Mouse (Mus musculus) T-helper 2 cell (primary cell): ENCODE results near the gene Trp53i11.

Experiments used
- in situ Hi-C: fragments of 300-600 bp; cut with MboI, MseI; formaldehyde crosslinking; loops from one replicate; pipeline ENCODE4 v1.15.1; 2025; ENCODE audit warnings: high pct_unique_total_duplicates

The Trp53i11 gene

DNA sequence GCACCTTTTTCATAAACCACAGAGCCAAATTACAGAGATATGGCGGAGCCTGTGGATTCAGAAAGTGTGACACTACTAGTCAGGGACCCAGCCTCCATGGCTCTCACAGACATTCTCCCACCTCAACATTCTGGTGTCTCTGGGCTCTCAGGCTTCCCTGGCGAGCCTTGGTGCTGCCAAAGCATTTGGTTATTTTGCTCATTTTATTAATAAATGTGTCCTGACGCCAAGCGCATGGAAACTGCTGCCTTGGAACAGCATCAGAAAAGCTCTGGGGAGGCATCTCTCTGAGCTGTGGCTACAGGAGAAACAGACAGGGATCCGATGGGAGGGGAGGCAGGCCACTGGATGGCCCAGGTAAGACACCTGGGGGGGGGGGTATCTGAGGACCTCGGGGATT lies 15.4 kb upstream of the Trp53i11 start:
- in situ Hi-C loops: no loop called here

DNA sequence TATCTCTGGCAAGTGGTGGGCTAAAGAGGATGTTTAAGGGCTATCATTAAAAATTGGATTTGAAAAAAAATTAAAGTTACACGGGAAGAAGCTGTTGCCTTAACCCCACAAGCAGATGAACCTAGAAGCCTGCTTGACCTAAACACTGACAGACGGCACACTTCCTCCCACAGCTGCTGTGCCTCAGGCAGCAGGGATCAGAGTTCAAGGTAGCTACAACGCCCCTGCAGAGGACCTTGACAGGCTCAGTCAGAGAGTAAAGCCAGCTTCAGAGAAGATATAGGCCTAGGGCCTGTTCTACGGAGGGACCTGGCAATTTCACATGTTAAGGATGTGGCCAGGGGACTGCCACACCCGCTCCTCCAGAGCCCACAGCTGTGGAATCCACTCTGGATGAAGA lies 14.9 kb upstream of the Trp53i11 start:
- in situ Hi-C loops: no loop called here

DNA sequence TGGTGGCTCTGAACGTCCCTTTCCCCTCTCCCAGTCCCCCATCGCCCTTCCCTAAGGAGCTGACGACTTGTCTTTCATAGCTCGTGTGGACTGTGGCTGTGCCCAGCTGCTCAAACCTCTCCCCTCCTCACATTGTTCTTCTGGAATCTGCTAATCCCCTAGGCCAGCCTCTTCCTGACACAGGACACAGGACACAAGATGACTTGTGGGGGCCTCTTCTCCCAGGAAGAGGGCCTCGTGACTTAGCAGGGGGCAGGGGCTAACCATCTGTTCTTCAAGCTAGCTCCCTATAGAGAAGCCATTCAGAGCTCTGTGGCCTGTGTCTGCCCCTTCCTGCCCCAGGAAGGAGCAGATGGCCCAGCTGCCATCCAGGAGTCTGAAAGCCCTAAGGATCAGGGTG lies 13.2 kb upstream of the Trp53i11 start:
- in situ Hi-C loops: no loop called here

DNA sequence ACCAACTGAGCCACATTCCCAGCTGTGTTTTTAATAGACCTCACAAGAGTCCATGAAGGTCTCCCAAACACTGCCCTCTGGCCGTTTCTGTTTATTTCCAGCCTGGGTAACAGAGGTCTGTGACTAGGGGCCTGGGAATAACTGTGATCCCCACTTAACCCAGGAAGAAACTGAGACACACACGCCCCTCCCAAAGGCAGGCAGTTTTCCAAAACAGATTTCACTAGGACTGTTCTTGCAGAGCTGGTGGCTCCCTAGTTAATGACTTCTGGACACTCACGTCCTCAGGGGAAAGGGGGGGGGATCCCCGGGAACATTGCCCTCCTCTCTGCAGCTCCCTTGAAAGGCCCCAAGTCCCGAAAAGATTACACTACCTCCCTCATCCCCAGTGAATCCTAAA lies 12.1 kb upstream of the Trp53i11 start:
- in situ Hi-C loops: loop anchor here (25.0 kb wide), 1 partner anchor 1163 kb away; the partner anchor contains the start of gene Creb3l1

DNA sequence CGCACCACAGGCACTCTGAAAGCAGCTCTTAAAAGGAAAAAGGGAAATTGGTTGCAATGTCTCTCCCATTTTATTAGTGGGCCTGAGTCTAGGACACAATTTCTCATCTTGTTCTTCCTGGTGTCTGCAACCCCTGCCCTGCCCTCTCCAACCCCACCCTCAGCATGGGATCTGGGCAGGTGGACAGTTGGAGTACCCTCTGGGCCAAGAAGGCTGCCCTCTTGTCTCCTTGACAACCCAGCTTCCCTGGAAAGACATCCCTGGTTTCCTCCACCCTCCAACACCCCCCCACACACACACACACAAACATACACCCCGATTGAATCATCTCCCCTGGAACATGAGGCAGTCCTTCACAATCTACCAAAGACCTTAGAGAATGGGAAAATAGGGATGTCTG lies 11.6 kb upstream of the Trp53i11 start:
- in situ Hi-C loops: loop anchor here (25.0 kb wide), 1 partner anchor 1163 kb away; the partner anchor contains the start of gene Creb3l1

DNA sequence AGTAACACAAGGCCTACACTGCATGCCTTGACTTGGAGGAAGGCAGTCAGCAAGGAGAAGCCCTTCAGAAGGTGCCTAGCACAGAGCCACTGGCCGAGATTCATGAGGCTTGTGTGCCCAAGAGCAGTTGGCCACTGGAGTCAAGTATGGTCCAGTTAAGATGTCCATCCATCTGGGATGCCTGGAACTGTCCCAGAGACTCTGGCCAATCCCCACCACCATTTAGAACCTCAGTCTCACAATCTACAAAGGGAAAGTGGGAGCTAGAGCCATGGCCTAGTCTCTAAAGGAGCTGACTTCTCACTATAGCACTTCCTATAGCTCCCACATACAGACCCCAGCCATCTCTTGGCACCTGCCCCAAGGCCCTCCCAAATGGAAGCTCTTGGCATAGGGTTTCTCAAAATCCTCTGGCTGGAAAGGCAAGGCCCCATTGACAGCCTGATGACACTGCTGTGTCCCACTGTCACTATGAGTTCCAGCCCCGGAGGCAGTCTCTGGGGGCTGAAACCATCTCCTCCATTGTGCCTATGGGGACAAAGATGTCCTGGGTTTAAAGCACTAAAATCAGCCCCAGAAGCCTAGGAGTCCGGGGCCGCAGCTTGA lies 11.1 kb upstream of the Trp53i11 start:
- in situ Hi-C loops: loop anchor here (25.0 kb wide), 1 partner anchor 1164 kb away; the partner anchor contains the start of gene Creb3l1

DNA sequence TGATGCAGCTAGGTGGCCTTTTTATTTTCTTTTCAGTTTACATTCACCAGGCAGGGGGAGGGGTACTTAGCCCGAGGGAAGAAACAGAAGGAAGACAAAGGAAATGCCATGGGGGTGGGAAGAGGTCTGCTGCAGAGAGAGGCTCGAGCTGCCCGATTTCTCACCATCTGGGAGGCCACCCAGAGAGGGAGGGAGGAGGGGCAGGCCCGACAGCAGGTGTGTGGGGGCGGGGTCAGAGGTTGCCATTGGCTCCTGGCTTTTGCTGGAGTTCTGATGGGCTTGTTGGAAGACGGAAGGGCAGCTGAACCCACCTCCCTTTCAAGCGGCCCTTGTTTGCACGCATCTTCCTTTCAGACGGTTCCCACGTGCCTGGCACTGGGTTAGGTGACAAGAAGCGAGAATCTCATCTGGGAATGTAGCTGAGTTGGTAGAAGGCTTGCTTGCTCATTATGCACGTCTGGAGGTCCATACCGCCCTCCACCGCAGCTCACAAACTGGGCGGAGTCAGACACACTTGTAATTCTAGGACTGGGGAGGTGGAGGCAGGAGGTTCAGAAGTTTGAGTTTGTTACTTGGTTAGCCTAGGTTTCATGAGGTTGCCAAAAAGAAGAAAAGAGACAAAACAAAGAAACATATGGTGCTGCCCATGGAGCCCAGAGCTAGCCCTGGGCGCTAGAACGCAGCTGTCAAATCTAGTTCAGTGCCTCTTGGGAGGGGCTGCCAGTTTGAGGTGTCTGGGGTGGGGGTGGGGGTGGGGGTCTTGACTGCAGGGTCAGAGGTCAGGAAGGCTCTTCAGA lies 10.3 kb upstream of the Trp53i11 start:
- in situ Hi-C loops: loop anchor here (25.0 kb wide), 1 partner anchor 1165 kb away; the partner anchor contains the start of gene Creb3l1

DNA sequence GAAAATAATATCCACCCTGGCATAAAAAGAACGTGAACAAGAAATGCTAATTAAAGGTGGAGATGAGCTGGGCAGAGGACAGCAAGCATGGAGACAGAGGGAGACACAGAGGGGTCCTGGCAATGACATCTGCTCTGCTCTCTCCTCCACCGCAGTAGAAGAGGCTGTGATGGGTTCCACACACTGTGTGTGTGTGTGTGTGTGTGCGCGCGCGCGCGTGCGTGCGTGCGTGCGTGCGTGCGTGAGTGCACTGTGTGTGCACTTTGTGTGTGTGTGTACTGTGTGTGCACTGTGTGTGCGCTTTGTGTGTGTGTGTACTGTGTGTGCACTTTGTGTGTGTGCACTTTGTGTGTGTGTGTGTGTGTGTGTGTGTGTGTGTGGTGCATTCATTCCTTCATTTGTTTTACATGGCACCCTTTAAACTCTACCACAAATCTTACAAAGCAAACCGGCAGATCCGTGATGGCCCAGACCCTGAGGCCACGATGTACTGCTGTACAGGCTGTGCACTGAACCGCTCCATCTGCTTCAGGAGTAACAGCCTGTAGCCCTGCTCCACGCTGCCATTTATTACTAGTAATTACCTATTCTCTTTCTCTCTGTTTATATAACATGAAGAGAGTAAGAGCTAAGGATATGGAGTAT lies 9.6 kb upstream of the Trp53i11 start:
- in situ Hi-C loops: loop anchor here (25.0 kb wide), 1 partner anchor 1165 kb away; the partner anchor contains the start of gene Creb3l1

DNA sequence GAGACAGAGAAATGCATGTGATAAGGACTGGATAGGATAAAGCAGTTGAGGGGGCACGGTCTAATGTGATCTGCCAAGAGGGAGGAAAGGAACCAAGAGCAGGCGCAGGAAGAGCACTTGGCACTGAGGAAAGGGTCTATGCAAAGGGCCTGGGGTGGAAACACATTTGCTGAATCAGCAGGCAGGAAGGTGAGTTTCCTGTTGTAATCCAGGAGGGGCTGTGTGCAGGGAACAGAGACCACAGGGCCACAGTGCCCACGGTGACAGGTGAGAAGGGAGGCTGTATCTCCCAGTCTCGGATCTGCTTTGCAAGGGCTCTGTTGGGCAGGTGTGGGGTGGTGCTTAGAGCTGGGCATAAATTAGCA lies 9.1 kb upstream of the Trp53i11 start:
- in situ Hi-C loops: loop anchor here (25.0 kb wide), 1 partner anchor 1166 kb away; the partner anchor contains the start of gene Creb3l1

DNA sequence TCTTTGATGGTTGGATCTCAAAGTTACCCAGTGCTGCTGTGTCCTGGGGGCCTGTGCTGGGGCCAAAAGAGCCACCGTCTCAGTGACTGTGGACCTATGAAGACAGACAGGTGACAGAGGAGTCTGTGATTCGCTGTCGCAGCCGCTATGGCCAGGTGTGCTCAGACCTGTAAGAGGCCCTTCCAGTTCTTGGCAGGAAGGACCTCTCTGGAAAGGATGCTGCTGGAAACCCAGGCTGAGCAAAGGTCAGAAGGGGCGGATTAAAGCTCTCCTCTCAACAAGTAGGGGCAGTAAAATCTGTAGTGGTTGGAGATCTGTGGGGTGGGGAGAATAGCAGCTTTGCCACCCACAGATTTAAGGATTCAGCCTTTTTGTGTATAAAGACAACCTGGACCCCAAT lies 7.7 kb upstream of the Trp53i11 start:
- in situ Hi-C loops: loop anchor here (25.0 kb wide), 1 partner anchor 1167 kb away; the partner anchor contains the start of gene Creb3l1

DNA sequence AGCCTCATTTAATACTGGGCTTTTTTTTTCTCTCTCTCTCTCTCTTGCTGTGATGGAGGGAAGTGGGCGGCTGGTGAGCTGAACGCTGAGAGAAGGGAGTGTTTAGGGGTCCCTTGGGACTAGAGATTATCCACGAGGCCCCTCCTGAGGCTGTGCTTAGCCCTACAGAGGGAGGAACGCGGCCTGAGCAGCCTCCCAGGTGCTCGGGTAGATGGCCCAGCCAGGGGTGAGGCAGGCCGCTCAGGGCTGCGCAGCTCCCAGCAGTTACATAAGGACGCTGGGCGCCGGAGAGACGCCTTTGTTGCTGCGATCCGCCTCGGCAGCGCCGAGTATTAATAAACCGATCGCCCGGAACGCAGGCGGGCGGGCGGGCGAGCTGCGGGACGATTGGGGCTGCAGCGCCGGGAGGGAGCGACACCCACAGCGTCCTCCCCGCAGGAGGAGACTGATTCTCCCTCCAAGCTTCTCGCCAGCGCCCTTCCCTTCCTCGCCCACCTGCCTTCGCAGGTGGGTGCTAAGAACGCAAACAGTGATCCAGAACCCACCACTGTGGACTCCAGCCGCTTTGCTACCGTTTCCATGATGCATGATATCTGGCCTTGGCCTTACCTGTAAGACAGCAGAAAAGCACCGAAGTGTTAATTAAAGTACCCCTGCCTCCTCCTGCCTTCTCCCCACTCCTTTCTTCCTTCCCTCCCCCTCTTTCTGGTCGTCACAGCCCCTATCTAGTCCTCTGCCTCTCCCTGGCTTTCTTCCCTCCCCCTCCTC lies 7.1 kb upstream of the Trp53i11 start:
- in situ Hi-C loops: loop anchor here (25.0 kb wide), 1 partner anchor 1168 kb away; the partner anchor contains the start of gene Creb3l1

DNA sequence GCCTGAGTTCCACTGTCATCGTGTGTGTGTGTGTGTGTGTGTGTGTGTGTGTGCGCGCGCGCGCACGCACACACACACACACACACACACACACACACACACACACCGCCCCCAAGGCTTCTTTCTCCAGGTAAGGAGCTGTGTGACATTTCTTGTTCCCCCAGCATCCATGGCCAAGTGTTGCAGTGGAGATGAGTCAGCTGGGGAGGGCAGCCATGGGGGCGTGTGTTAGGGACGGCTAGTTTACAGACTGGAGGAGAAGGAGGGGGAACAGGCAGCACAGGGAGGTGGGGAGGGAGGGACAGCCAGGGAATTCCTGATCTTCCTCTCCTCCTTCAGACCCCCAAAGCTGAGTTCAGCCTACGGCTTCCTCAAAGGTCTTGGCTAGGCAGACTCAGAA lies 4.5 kb upstream of the Trp53i11 start:
- in situ Hi-C loops: loop anchor here (25.0 kb wide), 1 partner anchor 1171 kb away; the partner anchor contains the start of gene Creb3l1

DNA sequence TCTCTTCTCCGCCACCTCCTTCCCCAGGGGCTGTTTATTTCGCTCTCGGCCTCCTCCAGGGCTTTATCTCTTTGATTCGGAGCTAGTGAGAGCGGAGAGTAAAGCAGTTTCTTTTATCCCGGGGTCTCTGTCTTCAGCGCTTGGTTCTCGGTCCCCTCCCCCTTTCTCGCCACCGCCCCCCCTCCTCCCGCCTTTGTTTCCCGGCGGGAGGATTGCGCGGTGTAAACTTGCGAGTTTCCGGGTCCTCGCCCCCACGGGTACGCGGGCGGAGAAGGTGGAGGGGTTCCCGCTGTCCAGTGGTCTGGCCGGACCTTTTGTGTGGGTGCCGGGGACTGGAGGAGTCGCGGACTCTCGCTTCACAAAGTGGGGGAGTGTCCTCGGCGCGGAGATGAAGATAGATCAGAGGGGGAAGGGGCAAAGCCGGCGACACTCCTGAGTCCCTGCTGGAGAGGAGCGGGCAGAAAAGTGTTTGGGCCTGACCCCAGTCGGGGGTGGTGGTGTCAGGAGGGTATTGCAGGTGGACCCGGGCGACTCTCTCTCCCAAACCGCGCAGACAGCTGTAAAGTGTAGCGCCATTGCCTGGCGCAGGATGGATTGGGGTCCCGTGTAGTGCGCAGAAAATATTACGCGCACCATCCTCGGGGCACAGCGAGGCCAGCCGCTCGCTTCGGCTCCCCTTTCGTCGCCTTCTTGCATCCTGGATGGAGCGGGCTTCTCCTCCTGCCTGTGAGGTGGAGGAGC lies 842 bp downstream of the Trp53i11 start:
- in situ Hi-C loops: loop anchor here (25.0 kb wide), 1 partner anchor 1176 kb away; the partner anchor contains the start of gene Creb3l1

DNA sequence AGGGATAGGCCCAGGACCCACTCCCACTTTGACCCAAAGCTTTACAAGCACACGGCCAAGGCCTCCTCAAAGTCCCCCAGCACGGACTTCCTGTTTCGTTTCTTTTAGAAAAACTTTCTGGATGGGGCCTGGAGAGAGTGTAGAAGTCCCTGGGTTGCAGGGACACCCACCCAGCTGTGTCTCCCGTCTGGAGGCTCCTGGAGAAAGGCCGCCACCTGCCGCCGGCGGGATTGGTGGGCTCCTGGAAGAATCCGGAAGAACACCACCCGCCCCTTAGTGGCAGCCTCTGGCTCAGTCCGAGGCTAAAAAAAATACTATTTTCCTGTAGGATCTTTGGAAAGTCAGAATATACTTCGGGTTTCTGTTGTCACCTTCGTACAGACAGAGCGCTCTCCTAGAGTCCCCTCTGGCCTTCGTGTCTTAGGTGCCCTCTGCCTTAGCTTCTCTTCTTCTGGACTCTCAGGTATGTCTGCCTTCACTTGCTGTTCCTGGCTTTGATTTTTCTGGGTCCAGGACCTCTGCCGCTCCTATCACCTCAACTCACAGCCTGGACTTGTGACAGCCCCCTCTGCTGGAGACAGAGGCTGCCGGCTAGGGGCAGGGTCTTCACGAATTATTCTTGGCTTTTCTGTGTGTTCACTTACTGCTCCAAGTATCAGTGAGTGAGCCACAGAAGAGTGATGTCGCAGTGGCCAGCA lies 1.6 kb downstream of the Trp53i11 start:
- in situ Hi-C loops: loop anchor here (25.0 kb wide), 1 partner anchor 1177 kb away; the partner anchor contains the start of gene Creb3l1

DNA sequence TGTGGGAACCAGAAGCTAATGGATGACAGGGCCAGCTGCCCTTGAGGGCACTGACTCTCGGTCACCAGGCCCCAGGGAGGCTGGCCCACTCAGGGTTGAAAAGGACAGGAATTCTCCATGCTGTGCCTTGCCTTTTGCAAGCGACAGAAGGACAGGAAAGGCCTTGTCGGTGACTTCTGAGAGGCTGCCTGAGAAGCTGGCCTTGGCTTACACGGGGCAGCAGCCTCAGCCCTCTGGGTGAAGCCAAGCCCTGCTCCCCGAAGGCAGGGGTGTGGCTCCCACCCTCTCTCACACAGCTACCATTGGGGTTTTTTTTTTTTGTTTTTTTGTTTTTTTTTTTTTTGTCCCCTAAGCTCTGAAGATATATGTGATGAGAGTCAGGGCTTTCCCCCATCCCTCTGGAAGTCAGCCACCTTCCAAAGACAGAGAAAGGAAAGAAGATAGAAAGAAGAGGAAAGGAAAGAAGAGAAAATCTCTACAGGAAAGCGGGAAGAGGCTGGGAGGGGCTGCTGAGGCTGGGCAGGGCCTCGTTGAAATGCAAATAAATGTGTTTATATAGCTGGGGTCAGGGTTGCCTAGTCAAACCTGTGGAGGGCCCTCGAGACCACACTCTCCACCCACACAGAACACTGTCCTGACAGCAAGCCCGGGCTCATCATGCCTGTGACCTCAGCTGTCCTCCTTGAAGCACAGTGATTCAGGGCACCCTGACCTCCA lies 3.6 kb downstream of the Trp53i11 start:
- in situ Hi-C loops: loop anchor here (25.0 kb wide), 1 partner anchor 1179 kb away; the partner anchor contains the start of gene Creb3l1

DNA sequence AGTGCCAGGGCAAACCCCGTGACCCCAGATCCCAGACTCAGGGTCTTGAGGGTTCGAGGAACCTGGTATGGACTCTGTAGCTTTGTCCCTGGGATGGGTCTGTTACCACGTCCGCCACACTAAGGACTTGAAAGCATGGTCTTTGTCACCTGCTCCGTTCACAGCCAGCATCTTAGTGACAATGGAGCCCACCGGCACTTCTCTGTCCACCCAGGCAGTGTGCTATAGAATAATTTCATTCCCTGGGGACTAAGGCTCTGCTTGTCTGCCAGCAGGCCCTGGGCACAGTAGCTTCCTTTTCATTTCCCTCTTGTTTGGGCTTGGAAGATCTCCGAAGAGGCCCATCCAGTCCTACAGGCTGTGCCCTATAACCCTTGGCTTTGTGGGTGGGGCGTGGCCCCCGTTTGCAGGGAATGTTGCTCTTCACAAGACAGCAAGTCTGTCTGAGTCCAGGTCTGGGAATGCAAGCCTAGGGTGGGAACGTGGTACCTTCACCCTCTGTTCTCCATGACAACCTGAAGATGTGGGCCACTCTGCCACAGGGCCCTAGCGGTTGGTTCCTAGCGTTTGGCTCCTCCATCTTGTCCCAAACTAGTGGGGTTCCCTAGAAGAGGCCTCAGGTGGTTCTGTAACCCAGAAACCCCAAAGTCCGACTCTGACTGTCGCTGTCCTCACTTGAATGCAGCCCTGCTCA lies 4.3 kb downstream of the Trp53i11 start:
- in situ Hi-C loops: loop anchor here (25.0 kb wide), 1 partner anchor 1179 kb away; the partner anchor contains the start of gene Creb3l1

DNA sequence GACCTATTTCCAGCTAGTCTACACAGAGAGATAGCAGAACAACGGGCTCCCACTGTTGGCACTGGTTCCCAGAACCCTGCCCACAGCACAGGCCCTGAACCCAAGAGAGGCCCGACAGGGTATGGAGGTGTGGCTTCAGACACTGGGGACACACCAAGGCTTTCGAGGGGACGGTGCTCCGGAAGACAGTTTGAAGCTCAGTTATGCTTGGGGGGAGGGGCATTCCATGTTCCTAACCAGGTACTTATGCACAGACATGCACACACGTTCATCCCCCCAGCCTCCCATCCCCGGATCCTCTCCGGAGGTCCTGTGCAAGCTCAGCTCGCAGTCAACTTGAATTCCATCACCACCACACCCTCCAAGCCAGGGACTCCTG lies 4.8 kb downstream of the Trp53i11 start:
- in situ Hi-C loops: loop anchor here (25.0 kb wide), 1 partner anchor 1180 kb away; the partner anchor contains the start of gene Creb3l1

DNA sequence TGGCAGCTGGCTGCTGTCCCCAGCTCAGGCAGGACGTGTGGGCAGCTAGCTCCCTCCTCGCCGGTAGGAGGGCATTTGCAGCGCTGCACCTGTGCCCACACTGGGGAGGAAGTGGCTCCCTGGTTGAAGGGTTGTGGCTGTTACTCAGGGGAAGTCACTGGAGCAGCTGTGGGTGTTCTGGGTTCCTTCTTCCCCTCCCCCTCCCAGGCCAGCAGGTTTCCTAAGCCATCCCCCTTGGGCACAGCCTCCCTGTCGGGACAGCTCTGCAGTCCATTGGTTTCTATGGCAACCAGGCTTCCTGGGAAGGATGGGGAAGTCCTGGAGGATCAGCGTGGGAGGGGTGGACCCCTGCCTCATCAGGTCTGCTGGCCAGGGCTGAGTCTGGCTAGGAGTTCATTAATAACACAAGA lies 5.3 kb downstream of the Trp53i11 start:
- in situ Hi-C loops: loop anchor here (25.0 kb wide), 1 partner anchor 1180 kb away; the partner anchor contains the start of gene Creb3l1
